Mouse (Mus musculus) liver, embryonic 14.5 days (tissue): Measurements from ENCODE around the gene Clba1.

Experiments used
- CTCF ChIP-seq: IDR thresholded peaks from 2 replicates; pipeline ENCODE4 v1.5.1; 2016; ENCODE audit warnings: antibody characterized with exemption, low read depth, control low read depth
- EP300 ChIP-seq: IDR thresholded peaks from 2 replicates; pipeline ENCODE4 v1.6.1; 2016; ENCODE audit warnings: antibody characterized with exemption, low read depth

DNA sequence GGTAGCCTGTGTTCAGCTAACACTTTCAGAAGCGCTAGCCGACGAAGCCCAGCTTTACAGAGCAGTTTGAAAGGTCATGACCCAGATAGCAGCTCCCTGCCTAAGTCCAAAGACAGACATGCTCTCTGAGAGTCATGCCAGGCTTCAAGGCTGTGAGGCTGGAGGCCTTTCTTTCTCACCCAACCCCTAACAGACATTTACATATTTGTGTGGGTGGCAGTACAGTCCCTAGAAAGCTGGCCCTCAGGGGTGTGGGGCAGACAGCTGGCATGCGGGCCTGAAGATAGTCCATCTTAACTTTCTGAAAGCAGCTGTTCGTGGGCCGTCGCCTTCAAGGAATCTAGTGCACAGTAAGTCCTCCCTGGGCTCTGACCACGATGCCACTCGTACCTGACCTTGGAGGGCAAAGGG is 53.2 kb downstream of the Clba1 start:
- TF ChIP-seq CTCF (no peak), EP300 (no peak)
